Mouse (Mus musculus): ENCODE data around the gene Tcf19.
A peak's percentile ranks its signal among the peaks of the same experiment; 100 is the strongest.
"Not testable (repeated sequence)": the region's sequence is repeated elsewhere in the genome, so short reads cannot be mapped to it uniquely, and the experiment has no call there.

Gene Tcf19

GRCm38 (mm10) chr17:35486726-35487125 is 29.9 kb downstream of the Tcf19 start:
- no peak for DNase-seq (ENCODE audit: low spot score in 2 of 2)

GRCm38 (mm10) chr17:35485702-35486101 is 30.9 kb downstream of the Tcf19 start:
- no peak for DNase-seq (ENCODE audit: low spot score in 2 of 2)

DNA sequence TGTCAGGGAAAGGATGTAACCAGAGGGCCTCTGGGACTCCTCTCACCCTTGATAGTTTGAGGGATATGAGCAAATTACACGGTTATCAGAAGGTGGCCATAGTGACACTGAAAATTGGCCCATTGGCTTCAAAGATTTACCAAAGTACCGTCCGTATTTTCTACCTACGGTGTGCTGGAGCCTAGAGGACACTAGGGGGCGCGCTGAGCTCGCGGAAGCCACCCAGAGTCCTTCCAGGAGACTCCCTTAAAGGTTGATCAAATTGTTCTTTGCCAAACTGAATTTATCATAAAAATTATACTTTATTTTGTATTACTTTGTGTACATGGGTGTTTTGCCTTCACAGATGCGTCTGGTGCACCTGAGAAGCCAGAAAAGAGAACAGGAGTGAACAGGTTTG is 32.6 kb downstream of the Tcf19 start:
- DNase-seq (ENCODE audit: low spot score in 2 of 2): peak; percentile 28 to 48

DNA sequence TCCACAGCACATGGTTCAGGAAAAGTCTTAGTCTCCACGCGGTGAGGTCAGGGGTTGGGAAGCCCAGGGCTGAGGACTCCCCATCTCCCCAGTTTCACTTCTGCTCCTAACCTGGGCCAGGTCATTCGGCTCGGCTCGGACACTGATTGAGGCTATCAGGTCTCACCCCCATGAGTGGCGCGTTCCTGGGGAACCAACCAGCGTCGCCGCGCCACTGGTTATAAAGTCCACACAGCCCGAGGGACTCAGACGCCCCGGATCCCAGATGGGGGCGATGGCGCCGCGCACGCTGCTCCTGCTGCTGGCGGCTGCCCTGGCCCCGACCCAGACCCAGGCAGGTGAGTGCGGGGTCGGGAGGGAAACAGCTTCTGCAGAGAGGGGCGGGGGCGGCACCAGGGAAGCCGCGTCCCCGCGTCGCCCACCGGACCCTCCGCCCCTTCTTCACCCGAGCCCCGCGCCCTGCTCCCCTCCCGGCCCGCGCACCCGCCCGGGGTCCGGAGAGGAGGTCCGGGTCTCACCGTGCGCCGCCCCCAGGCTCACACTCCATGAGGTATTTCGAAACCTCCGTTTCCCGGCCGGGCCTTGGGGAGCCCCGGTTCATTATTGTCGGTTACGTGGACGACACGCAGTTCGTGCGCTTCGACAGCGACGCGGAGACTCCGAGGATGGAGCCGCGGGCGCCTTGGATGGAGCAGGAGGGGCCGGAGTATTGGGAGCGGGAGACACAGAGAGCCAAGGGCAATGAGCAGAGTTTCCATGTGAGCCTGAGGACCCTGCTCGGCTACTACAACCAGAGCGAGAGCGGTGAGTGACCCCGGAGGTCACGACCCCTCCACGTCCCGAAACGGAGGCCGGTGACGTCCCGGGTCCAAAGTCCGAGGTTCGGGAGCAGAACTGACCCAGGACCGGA is 46.5 kb downstream of the Tcf19 start, which contains the start of gene H2-Q10:
Gene H2-Q10, plus strand, starts transcription at position 248 of the 910 bp plus-strand sequence.
- no peak for DNase-seq (ENCODE audit: low spot score in 2 of 2)

GRCm38 (mm10) chr17:35468936-35469335 is 47.7 kb downstream of the Tcf19 start:
- DNase-seq (ENCODE audit: low spot score in 2 of 2): not testable (repeated sequence)

- DNase-seq (ENCODE audit: low spot score in 2 of 2): not testable (repeated sequence)
These were observed 51.0 kb downstream of the Tcf19 start for GRCm38 (mm10) chr17:35465651-35466050.
